Mouse (Mus musculus) CH12.LX (cell line): ENCODE data around the gene Klhl21. TPM values are rescaled to one million over a fixed set of nuclear protein-coding genes. Genes with fewer than 3 reads are reported as not detected.

Experiments used
- DNase-seq: peaks from one replicate; pipeline ENCODE4 v3.0.0-alpha.2; 2013; ENCODE audit errors: extremely low read depth
- H3K27ac ChIP-seq: 2 replicates; pipeline ENCODE4 v1.5.1; 2012; ENCODE audit warnings: low read depth, mild to moderate bottlenecking, control low read depth, moderate library complexity; ENCODE audit not compliant: insufficient read depth
- H3K27me3 ChIP-seq: replicated peaks from 2 replicates; pipeline ENCODE3; 2012; ENCODE audit warnings: inconsistent platforms
- H3K36me3 ChIP-seq, 2 experiments: replicated peaks in 1 of 2; 2 replicates each; pipeline versions ENCODE3 to v1.6.1; 2012; ENCODE audit warnings: inconsistent platforms in 1 of 2, low read length in 1 of 2, mild to moderate bottlenecking in 1 of 2, mixed read lengths in 1 of 2, moderate library complexity in 1 of 2; ENCODE audit not compliant: control insufficient read depth in 1 of 2, insufficient read depth in 1 of 2
- H3K4me1 ChIP-seq, 2 experiments: 2 replicates each; pipeline ENCODE4 v1.6.1; 2012; ENCODE audit warnings: inconsistent platforms in 1 of 2, moderate library complexity in 1 of 2; ENCODE audit not compliant: insufficient read depth in 2 of 2, control insufficient read depth in 1 of 2
- H3K4me2 ChIP-seq: 2 replicates; pipeline ENCODE4 v1.6.1; 2012; ENCODE audit warnings: low read depth, mild to moderate bottlenecking, control low read depth; ENCODE audit not compliant: poor library complexity, insufficient read depth, severe bottlenecking
- H3K4me3 ChIP-seq, 3 experiments: fragments of 150-350 bp in 1 of 3; sonication (generic) in 1 of 3; replicated peaks in 1 of 3; 2 replicates each; pipeline versions ENCODE3 to v1.5.1; 2011 to 2012; ENCODE audit warnings: low read depth in 2 of 3, low read length in 2 of 3, mild to moderate bottlenecking in 2 of 3, moderate library complexity in 2 of 3, control low read depth in 1 of 3, improper control_type of control experiment in 1 of 3, inconsistent platforms in 1 of 3, mixed read lengths in 1 of 3; ENCODE audit not compliant: poor library complexity in 1 of 3
- H3K79me2 ChIP-seq: replicated peaks from 2 replicates; pipeline ENCODE4 v1.6.1; 2012; ENCODE audit warnings: mild to moderate bottlenecking, moderate library complexity; ENCODE audit not compliant: control insufficient read depth, poor library complexity, insufficient read depth, severe bottlenecking; ENCODE audit errors: extremely low read depth
- H3K9ac ChIP-seq: 2 replicates; pipeline ENCODE4 v1.6.1; 2012; ENCODE audit warnings: low read depth, mild to moderate bottlenecking, control low read depth, moderate library complexity; ENCODE audit not compliant: insufficient read depth
- H3K9me3 ChIP-seq: replicated peaks from 2 replicates; pipeline ENCODE3; 2012; ENCODE audit warnings: low read length, inconsistent platforms, mixed read lengths
- BHLHE40 ChIP-seq: IDR thresholded peaks from 2 replicates; pipeline ENCODE4 v1.6.1; 2011; ENCODE audit warnings: mild to moderate bottlenecking, low read depth, low read length, improper control_type of control experiment
- CHD1 ChIP-seq: IDR thresholded peaks from 2 replicates; pipeline ENCODE4 v1.6.1; 2012; ENCODE audit warnings: low read depth, low read length, improper control_type of control experiment, inconsistent platforms
- CHD2 ChIP-seq: IDR thresholded peaks from 2 replicates; pipeline ENCODE4 v1.6.1; 2011; ENCODE audit warnings: low read length, improper control_type of control experiment
- CTCF ChIP-seq, 2 experiments: IDR thresholded peaks in 1 of 2; conservative IDR thresholded peaks in 1 of 2; 2 replicates each; pipeline ENCODE4 v1.5.1; 2011 to 2012; ENCODE audit warnings: low read depth in 2 of 2, low read length in 2 of 2, improper control_type of control experiment in 1 of 2, inconsistent platforms in 1 of 2, mild to moderate bottlenecking in 1 of 2, moderate library complexity in 1 of 2
- E2F4 ChIP-seq: IDR thresholded peaks from 2 replicates; pipeline ENCODE4 v1.6.1; 2011; ENCODE audit warnings: low read depth, low read length, improper control_type of control experiment; ENCODE audit not compliant: insufficient replicate concordance
- ELF1 ChIP-seq: IDR thresholded peaks from 2 replicates; pipeline ENCODE4 v1.6.1; 2014; ENCODE audit warnings: low read depth, mild to moderate bottlenecking, inconsistent platforms, low read length, improper control_type of control experiment
- EP300 ChIP-seq: IDR thresholded peaks from 2 replicates; pipeline ENCODE4 v1.6.1; 2011; ENCODE audit warnings: low read length, improper control_type of control experiment
- ETS1 ChIP-seq: conservative IDR thresholded peaks from 2 replicates; pipeline ENCODE4 v1.6.1; 2012; ENCODE audit warnings: low read depth, mild to moderate bottlenecking, inconsistent platforms, low read length, improper control_type of control experiment, moderate library complexity
- GABPA ChIP-seq: IDR thresholded peaks from 2 replicates; pipeline ENCODE4 v1.6.1; 2012; ENCODE audit warnings: low read depth, low read length, improper control_type of control experiment, inconsistent platforms; ENCODE audit not compliant: insufficient replicate concordance
- HCFC1 ChIP-seq: IDR thresholded peaks from 2 replicates; pipeline ENCODE4 v1.6.1; 2012; ENCODE audit warnings: low read depth, mild to moderate bottlenecking, inconsistent platforms, low read length, improper control_type of control experiment
- IRF4 ChIP-seq: IDR thresholded peaks from 2 replicates; pipeline ENCODE4 v1.6.1; 2014; ENCODE audit warnings: low read depth, mild to moderate bottlenecking, inconsistent platforms, low read length, improper control_type of control experiment
- JUN ChIP-seq: IDR thresholded peaks from 2 replicates; pipeline ENCODE4 v1.6.1; 2011; ENCODE audit warnings: low read depth, mild to moderate bottlenecking, low read length, improper control_type of control experiment, moderate library complexity; ENCODE audit not compliant: insufficient read depth
- JUND ChIP-seq: conservative IDR thresholded peaks from 2 replicates; pipeline ENCODE4 v1.6.1; 2011; ENCODE audit warnings: low read depth, low read length, improper control_type of control experiment
- KAT2A ChIP-seq: IDR thresholded peaks from 2 replicates; pipeline ENCODE4 v1.6.1; 2012; ENCODE audit warnings: low read length, improper control_type of control experiment, inconsistent platforms; ENCODE audit not compliant: insufficient replicate concordance
- MAFK ChIP-seq: IDR thresholded peaks from 2 replicates; pipeline ENCODE4 v1.6.1; 2011; ENCODE audit warnings: low read length, improper control_type of control experiment; ENCODE audit not compliant: insufficient replicate concordance
- MAX ChIP-seq: IDR thresholded peaks from 2 replicates; pipeline ENCODE4 v1.6.1; 2011; ENCODE audit warnings: low read length, improper control_type of control experiment
- MAZ ChIP-seq: IDR thresholded peaks from 2 replicates; pipeline ENCODE4 v1.6.1; 2012; ENCODE audit warnings: low read depth, mild to moderate bottlenecking, inconsistent platforms, low read length, improper control_type of control experiment, moderate library complexity
- MEF2A ChIP-seq: IDR thresholded peaks from 2 replicates; pipeline ENCODE4 v1.6.1; 2014; ENCODE audit warnings: low read depth, mild to moderate bottlenecking, inconsistent platforms, low read length, improper control_type of control experiment, borderline replicate concordance
- MXI1 ChIP-seq: IDR thresholded peaks from 2 replicates; pipeline ENCODE4 v1.6.1; 2011; ENCODE audit warnings: mild to moderate bottlenecking, low read depth, low read length, improper control_type of control experiment
- MYC ChIP-seq: IDR thresholded peaks from 2 replicates; pipeline ENCODE4 v1.6.1; 2011; ENCODE audit warnings: low read depth, mild to moderate bottlenecking, improper control_type of control experiment, low read length
- NELFE ChIP-seq: IDR thresholded peaks from 2 replicates; pipeline ENCODE4 v1.6.1; 2011; ENCODE audit warnings: low read depth, low read length, improper control_type of control experiment
- NRF1 ChIP-seq: IDR thresholded peaks from 2 replicates; pipeline ENCODE4 v1.6.1; 2014; ENCODE audit warnings: low read depth, mild to moderate bottlenecking, inconsistent platforms, low read length, improper control_type of control experiment, moderate library complexity
- PAX5 ChIP-seq: IDR thresholded peaks from 2 replicates; pipeline ENCODE4 v1.6.1; 2012; ENCODE audit warnings: low read length, inconsistent platforms, mixed read lengths
- POLR2A ChIP-seq: IDR thresholded peaks from 2 replicates; pipeline ENCODE4 v1.6.1; 2011; ENCODE audit warnings: low read depth, mild to moderate bottlenecking, improper control_type of control experiment, low read length
- POLR2AphosphoS2 ChIP-seq: IDR thresholded peaks from 2 replicates; pipeline ENCODE4 v1.6.1; 2011; ENCODE audit warnings: low read depth, low read length, improper control_type of control experiment
- RAD21 ChIP-seq: IDR thresholded peaks from 2 replicates; pipeline ENCODE4 v1.6.1; 2011; ENCODE audit warnings: low read depth, mild to moderate bottlenecking, low read length, improper control_type of control experiment, moderate library complexity
- RCOR1 ChIP-seq: conservative IDR thresholded peaks from 2 replicates; pipeline ENCODE4 v1.6.1; 2012; ENCODE audit warnings: low read depth, mild to moderate bottlenecking, inconsistent platforms, low read length, improper control_type of control experiment
- SIN3A ChIP-seq: IDR thresholded peaks from 2 replicates; pipeline ENCODE4 v1.6.1; 2012; ENCODE audit warnings: low read length, improper control_type of control experiment, inconsistent platforms
- SMC3 ChIP-seq: IDR thresholded peaks from 2 replicates; pipeline ENCODE4 v1.6.1; 2011; ENCODE audit warnings: low read depth, low read length, improper control_type of control experiment
- TBP ChIP-seq: conservative IDR thresholded peaks from 2 replicates; pipeline ENCODE4 v1.6.1; 2011; ENCODE audit warnings: low read depth, low read length, improper control_type of control experiment
- TCF12 ChIP-seq: IDR thresholded peaks from 2 replicates; pipeline ENCODE4 v1.6.1; 2014; ENCODE audit warnings: low read depth, mild to moderate bottlenecking, inconsistent platforms, low read length, improper control_type of control experiment
- UBTF ChIP-seq: IDR thresholded peaks from 2 replicates; pipeline ENCODE4 v1.6.1; 2012; ENCODE audit warnings: low read depth, mild to moderate bottlenecking, inconsistent platforms, low read length, improper control_type of control experiment, moderate library complexity
- USF1 ChIP-seq: IDR thresholded peaks from 2 replicates; pipeline ENCODE4 v1.6.1; 2014; ENCODE audit warnings: low read depth, mild to moderate bottlenecking, inconsistent platforms, low read length, improper control_type of control experiment
- USF2 ChIP-seq: conservative IDR thresholded peaks from 2 replicates; pipeline ENCODE4 v1.6.1; 2011; ENCODE audit warnings: low read depth, low read length, improper control_type of control experiment
- ZC3H11A ChIP-seq: IDR thresholded peaks from 2 replicates; pipeline ENCODE4 v1.6.1; 2012; ENCODE audit warnings: low read depth, mild to moderate bottlenecking, inconsistent platforms, low read length, improper control_type of control experiment
- ZKSCAN1 ChIP-seq: IDR thresholded peaks from 2 replicates; pipeline ENCODE4 v1.6.1; 2012; ENCODE audit warnings: low read depth, inconsistent platforms, low read length, improper control_type of control experiment, borderline replicate concordance
- ZMIZ1 ChIP-seq: IDR thresholded peaks from 2 replicates; pipeline ENCODE4 v1.6.1; 2012; ENCODE audit warnings: low read depth, mild to moderate bottlenecking, inconsistent platforms, low read length, improper control_type of control experiment
- ZNF384 ChIP-seq: IDR thresholded peaks from 2 replicates; pipeline ENCODE4 v1.6.1; 2012; ENCODE audit warnings: low read depth, low read length, improper control_type of control experiment, inconsistent platforms
- dilution Hi-C: fragments of 300-500 bp; cut with MboI; formaldehyde crosslinking; loops from 2 replicates; pipeline ENCODE4 v1.14.3; 2020; ENCODE audit warnings: low sequenced_read_pairs; ENCODE audit not compliant: extremely low pct_unique_long_range_greater_than_20kb, extremely low pct_ligation_motif_present
- in situ Hi-C: fragments of 300-500 bp; cut with MboI; formaldehyde crosslinking; loops from 3 replicates; pipeline ENCODE4 v1.14.3; 2019; ENCODE audit warnings: low sequenced_read_pairs, low pct_ligation_motif_present, low pct_unique_long_range_greater_than_20kb, mixed read lengths
- polyA plus RNA-seq: library from polyadenylated mRNA; unstranded; fragments of >175 nt; gene quantifications from 2 replicates; pipeline ENCODE4 v1.2.1, GENCODE M21; 2012; ENCODE audit warnings: low read depth; ENCODE audit not compliant: insufficient read length
- total RNA-seq, 2 experiments: library from RNA; depleted of rRNA; stranded (reverse); fragments of 300-350 nt in 1 of 2; fragments of >200 nt in 1 of 2; gene quantifications; 2 replicates each; pipeline ENCODE4 v1.2.3; 2012 to 2014

Klhl21 gene
- total and polyA plus RNA-seq, 3 experiments, result 4.4 to 9.4 (median 7.1) TPM

GRCm38 (mm10) chr4:151996173-151996950 is 12.2 kb upstream of the Klhl21 start, which contains the start of gene Phf13:
Phf13 (minus strand) TSS chr4:151996258.
- Histone ChIP-seq H3K79me2 (0 out of 2 replicates have a peak, but pooled peaks cover 4% of the 10 kb centered on the region), H3K27ac (peak within 1 kb of the TSS; percentile 40; the same call in 1 of the 2 replicates), H3K9ac (peak within 1 kb of the TSS; percentile 88), H3K4me1 (peaks cover 6 to 15% of the 10 kb centered on the region in 2 experiments), H3K36me3 (peaks cover 12 to 21% of the 10 kb centered on the region in 2 experiments), H3K4me3 (peak within 1 kb of the TSS; percentile 81 to 98 (median 95)), H3K4me2 (peak within 1 kb of the TSS; percentile 89), H3K27me3 (peaks cover 15% of the 10 kb centered on the region), H3K9me3 (no peaks in the 10 kb centered on the region)
- 0 out of 2 replicates have a peak, but pooled peaks have one; percentile 23 for TF ChIP-seq MAX
- TF ChIP-seq ELF1, result peak; percentile 83
- TF ChIP-seq ZC3H11A, result no peak
- TF ChIP-seq UBTF, result no peak
- no peak for TF ChIP-seq MAFK
- TF ChIP-seq E2F4, result no peak
- no peak for TF ChIP-seq PAX5
- no peak for TF ChIP-seq SMC3
- no peak for TF ChIP-seq RCOR1
- TF ChIP-seq MEF2A, result no peak; the same call in 1 of the 2 replicates
- peak; percentile 93 for TF ChIP-seq HCFC1
- no peak; the same call in 1 of the 2 replicates for TF ChIP-seq NELFE
- TF ChIP-seq RAD21, result no peak
- no peak; the same call in 1 of the 2 replicates for TF ChIP-seq POLR2AphosphoS2
- TF ChIP-seq SIN3A, result peak; percentile 60
- 0 out of 2 replicates have a peak, but pooled peaks have one; percentile 24 for TF ChIP-seq TBP
- TF ChIP-seq MAZ, result peak; percentile 77; the same call in 1 of the 2 replicates
- TF ChIP-seq ZNF384, result no peak
- TF ChIP-seq ETS1, result no peak
- no peak for TF ChIP-seq CTCF (conservative IDR thresholded peaks at IDR 0.05 in 1 of 2, IDR thresholded peaks at IDR 0.05 in 1 of 2; ENCODE audit: low read depth in 2 of 2, low read length in 2 of 2)
- TF ChIP-seq NRF1, result peak; percentile 19; the same call in 1 of the 2 replicates
- no peak; the same call in 1 of the 2 replicates for TF ChIP-seq TCF12
- TF ChIP-seq BHLHE40, result peak; percentile 43; the same call in 1 of the 2 replicates
- TF ChIP-seq USF1, result peak; percentile 34; the same call in 1 of the 2 replicates
- no peak for TF ChIP-seq ZKSCAN1
- TF ChIP-seq MXI1, result peak; percentile 44; the same call in 1 of the 2 replicates
- no peak for TF ChIP-seq IRF4
- TF ChIP-seq GABPA, result peak; percentile 87; the same call in 1 of the 2 replicates
- TF ChIP-seq CHD1, result no peak
- peak; percentile 53; the same call in 1 of the 2 replicates for TF ChIP-seq MYC
- TF ChIP-seq JUN, result no peak
- peak; percentile 98 for TF ChIP-seq KAT2A
- TF ChIP-seq USF2, result no peak; the same call in 1 of the 2 replicates
- no peak for TF ChIP-seq JUND
- no peak for TF ChIP-seq EP300
- peak; percentile 91 for TF ChIP-seq CHD2
- no peak for TF ChIP-seq ZMIZ1
- peak; percentile 42; the same call in 1 of the 2 replicates for TF ChIP-seq POLR2A
- DNase-seq, result peak; percentile 99
- dilution Hi-C loops (no loop called here), in situ Hi-C loops (no loop called here)
